Mouse (Mus musculus): ENCODE results near the gene Eif3l. TPM values are rescaled to one million over a fixed set of nuclear protein-coding genes. Genes with fewer than 3 reads are reported as not detected.
A peak's percentile ranks its signal among the peaks of the same experiment; 100 is the strongest.

Eif3l gene
- polyA plus RNA-seq, 1 experiment = 189 TPM

DNA sequence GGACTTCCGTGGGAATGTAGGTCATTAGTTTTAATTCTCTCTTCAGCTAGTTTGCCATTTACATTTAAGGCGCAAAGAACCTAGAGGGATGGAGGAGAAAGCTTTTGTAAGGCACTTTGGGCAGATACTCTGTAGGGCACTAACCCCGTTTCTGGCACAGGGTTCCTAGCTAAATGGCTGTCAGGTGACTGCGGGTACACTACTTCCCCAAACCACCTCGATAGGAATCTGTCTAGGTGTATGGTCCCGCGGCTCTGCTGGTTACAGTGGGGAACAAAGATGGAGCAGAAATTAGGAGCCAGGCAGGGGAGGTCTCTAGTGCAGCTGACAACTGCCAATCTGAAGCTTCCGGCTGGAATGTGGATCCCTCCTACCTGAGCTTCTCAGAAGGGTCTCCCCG lies 35.1 kb downstream of the Eif3l start:
- peak; percentile 2 for DNase-seq (ENCODE audit: low read depth)
- TF ChIP-seq POLR2A (IDR thresholded peaks at IDR 0.05; ENCODE audit: borderline replicate concordance, extremely low read depth, insufficient read depth, insufficient read length, poor library complexity, severe bottlenecking) (no peak), CTCF (IDR thresholded peaks at IDR 0.05; ENCODE audit: borderline replicate concordance, extremely low read depth, insufficient read depth, insufficient read length) (no peak)

DNA sequence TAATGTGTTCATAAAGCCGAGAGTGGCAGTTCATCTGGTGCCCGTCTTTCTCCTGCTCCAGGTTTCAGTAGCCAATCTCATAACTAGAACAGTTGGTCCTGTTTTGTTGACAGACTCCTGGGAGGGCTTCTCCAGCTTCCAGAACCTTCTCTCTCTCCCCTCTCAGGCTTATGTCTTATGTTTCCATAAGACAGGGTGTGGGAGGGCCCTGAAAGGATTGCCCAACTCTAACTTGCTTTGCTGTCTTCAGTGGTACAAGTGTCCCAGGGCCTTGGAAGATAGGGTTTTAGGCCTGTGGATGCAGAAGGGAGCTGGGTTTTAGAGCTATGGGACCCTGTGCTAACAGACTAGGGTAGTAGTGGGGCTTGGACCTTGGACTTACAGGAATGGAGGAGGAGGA lies 35.5 kb downstream of the Eif3l start:
- TF ChIP-seq CTCF (IDR thresholded peaks at IDR 0.05; ENCODE audit: borderline replicate concordance, extremely low read depth, insufficient read depth, insufficient read length) (no peak), POLR2A (IDR thresholded peaks at IDR 0.05; ENCODE audit: borderline replicate concordance, extremely low read depth, insufficient read depth, insufficient read length, poor library complexity, severe bottlenecking) (no peak)
- DNase-seq (ENCODE audit: low read depth) = no peak

DNA sequence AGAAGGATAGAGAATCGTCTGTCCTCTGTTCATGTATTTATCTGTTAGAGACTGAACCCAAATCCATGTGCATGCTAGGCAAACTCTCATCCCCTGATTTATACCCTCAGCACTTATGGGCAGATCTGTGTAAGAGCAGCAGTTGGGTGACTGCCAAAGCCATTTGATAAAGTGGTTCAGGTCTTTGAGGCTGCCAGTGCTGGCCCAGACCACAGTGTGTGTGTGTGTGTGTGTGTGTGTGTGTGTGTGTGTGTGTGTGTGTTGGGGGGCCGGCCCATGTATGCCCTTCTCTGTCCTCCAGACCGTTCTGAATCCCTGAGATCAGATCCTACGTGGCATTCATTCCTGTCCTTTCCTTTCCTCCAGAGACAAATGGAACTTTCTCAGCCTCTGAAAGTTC lies 36.8 kb downstream of the Eif3l start:
- TF ChIP-seq POLR2A (IDR thresholded peaks at IDR 0.05; ENCODE audit: borderline replicate concordance, extremely low read depth, insufficient read depth, insufficient read length, poor library complexity, severe bottlenecking) (no peak), CTCF (IDR thresholded peaks at IDR 0.05; ENCODE audit: borderline replicate concordance, extremely low read depth, insufficient read depth, insufficient read length) (no peak)
- peak; percentile 70 for DNase-seq (ENCODE audit: low read depth)

- no peak for TF ChIP-seq CTCF (IDR thresholded peaks at IDR 0.05; ENCODE audit: borderline replicate concordance, extremely low read depth, insufficient read depth, insufficient read length)
- DNase-seq (ENCODE audit: low read depth) = no peak
Measured at GRCm38 (mm10) chr15:79115276-79115675, 40.3 kb downstream of the Eif3l start.

DNA sequence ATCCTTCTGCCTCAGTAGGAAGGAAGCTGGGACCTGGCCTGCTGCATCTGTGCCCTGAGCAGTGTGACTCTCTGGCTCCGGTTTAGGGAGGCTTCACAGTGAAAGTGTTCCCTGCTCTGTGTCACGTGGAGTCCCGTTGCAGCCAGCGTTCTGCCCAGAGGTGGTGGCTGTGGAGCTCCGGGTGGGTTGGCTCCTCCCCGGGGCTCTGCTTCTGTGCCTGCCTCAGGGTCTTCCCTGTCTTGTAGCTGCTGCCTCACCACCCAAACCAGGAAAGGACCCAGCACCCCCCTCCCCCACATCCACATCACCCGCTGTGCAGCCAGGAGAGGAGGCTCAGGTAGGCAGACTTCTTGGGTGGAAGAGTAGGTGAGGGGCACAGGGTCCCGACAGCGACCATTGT lies 44.5 kb downstream of the Eif3l start:
- TF ChIP-seq CTCF (IDR thresholded peaks at IDR 0.05; ENCODE audit: borderline replicate concordance, extremely low read depth, insufficient read depth, insufficient read length) (no peak), POLR2A (IDR thresholded peaks at IDR 0.05; ENCODE audit: borderline replicate concordance, extremely low read depth, insufficient read depth, insufficient read length, poor library complexity, severe bottlenecking) (no peak)

GRCm38 (mm10) chr15:79122119-79122518 lies 47.1 kb downstream of the Eif3l start:
- no peak for DNase-seq (ENCODE audit: low read depth)
- TF ChIP-seq POLR2A (IDR thresholded peaks at IDR 0.05; ENCODE audit: borderline replicate concordance, extremely low read depth, insufficient read depth, insufficient read length, poor library complexity, severe bottlenecking) (no peak), CTCF (IDR thresholded peaks at IDR 0.05; ENCODE audit: borderline replicate concordance, extremely low read depth, insufficient read depth, insufficient read length) (no peak)

More for the DNA sequence above, 44.5 kb downstream of the Eif3l start:
- DNase-seq (ENCODE audit: low read depth) = no peak

GRCm38 (mm10) chr15:79122546-79122945 lies 47.6 kb downstream of the Eif3l start:
- DNase-seq (ENCODE audit: low read depth) = no peak
- TF ChIP-seq POLR2A (IDR thresholded peaks at IDR 0.05; ENCODE audit: borderline replicate concordance, extremely low read depth, insufficient read depth, insufficient read length, poor library complexity, severe bottlenecking) = no peak
- no peak for TF ChIP-seq CTCF (IDR thresholded peaks at IDR 0.05; ENCODE audit: borderline replicate concordance, extremely low read depth, insufficient read depth, insufficient read length)

DNA sequence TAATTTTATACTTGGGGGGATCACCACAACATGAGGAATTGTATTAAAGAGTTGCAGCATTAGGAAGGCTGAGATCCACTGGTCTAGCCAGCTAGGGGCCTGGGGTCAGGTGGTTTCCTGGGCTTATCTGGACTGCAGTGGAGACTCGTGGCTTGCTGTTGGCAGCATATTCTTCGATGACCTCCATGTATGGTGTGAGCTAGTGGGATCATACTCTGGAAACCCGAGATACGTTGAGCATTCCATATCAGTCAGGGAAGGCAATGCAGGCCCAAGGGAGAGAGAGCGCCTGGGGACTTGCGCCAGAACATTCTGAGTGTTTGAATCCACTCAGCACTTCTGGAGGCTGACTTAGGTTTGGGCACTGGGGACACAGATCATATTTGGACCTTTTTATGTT lies 48.8 kb downstream of the Eif3l start:
- DNase-seq (ENCODE audit: low read depth) = no peak
- TF ChIP-seq CTCF (IDR thresholded peaks at IDR 0.05; ENCODE audit: borderline replicate concordance, extremely low read depth, insufficient read depth, insufficient read length) = no peak
- no peak for TF ChIP-seq POLR2A (IDR thresholded peaks at IDR 0.05; ENCODE audit: borderline replicate concordance, extremely low read depth, insufficient read depth, insufficient read length, poor library complexity, severe bottlenecking)

DNA sequence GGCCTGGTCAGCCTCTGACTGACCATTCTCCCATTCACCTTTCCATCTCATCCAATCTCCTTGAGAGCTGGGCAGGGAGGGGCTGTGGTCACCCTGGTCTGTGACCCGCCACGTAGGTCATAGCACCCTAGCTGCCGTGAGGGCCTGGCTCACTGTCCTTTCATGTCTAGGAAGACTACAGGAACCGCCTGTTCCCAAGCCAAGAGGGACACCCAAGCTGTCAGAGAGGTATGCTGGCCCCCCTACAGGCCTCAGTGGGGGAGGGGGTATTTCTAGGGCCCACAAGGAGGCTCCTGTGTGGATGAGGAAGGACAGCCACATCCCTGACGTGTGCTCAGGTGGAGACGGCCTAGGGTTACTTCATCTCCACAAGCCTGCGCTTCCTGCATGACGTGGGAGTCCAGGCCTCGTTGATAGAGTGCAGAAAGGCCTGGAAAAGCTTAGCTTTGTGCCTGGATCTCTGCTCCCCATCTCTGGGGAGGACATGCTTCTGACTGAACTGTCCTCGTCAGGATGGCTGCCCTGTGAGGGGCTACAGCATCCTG lies 49.4 kb downstream of the Eif3l start:
- TF ChIP-seq CTCF (IDR thresholded peaks at IDR 0.05; ENCODE audit: borderline replicate concordance, extremely low read depth, insufficient read depth, insufficient read length) = no peak
- no peak for TF ChIP-seq POLR2A (IDR thresholded peaks at IDR 0.05; ENCODE audit: borderline replicate concordance, extremely low read depth, insufficient read depth, insufficient read length, poor library complexity, severe bottlenecking)
- DNase-seq (ENCODE audit: low read depth) = no peak

DNA sequence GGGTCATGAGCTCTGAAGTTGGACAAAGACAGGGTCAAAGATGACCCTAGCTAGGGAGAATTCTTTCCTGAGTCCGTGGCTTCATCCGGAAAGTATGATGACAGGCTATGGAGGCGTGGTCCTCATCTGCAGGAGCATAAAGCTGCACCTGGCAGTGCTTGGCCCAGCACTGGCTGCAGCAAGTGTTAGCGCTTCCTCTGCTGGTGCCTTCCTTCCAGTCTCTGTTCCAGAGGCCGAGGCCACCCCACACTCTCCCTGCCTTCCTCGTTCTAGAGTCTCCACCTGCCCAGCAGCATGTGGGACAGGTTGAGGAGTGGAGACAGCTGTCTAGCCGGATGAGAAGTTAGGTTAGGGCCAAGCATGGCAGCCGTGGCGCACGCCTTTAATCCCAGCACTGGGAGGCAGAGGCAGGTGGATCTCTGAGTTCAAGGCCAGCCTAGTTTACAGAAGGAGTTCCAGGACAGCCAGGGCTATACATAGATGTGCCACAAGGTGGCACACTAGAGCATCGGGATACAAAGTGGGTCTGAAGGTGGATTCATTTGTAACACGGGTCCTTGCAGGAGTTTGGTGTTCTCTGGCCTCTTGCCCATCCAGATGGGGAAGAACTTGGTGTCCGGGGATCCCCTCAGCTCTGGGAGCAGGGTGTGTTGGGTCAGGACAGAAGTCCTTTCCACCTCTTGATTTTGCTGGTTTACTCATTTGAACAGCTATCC lies 51.4 kb downstream of the Eif3l start:
- TF ChIP-seq CTCF (IDR thresholded peaks at IDR 0.05; ENCODE audit: borderline replicate concordance, extremely low read depth, insufficient read depth, insufficient read length) = peak; percentile 66; the same call in 1 of the 2 replicates
- no peak for TF ChIP-seq POLR2A (IDR thresholded peaks at IDR 0.05; ENCODE audit: borderline replicate concordance, extremely low read depth, insufficient read depth, insufficient read length, poor library complexity, severe bottlenecking)
- DNase-seq (ENCODE audit: low read depth) = peak; percentile 36

DNA sequence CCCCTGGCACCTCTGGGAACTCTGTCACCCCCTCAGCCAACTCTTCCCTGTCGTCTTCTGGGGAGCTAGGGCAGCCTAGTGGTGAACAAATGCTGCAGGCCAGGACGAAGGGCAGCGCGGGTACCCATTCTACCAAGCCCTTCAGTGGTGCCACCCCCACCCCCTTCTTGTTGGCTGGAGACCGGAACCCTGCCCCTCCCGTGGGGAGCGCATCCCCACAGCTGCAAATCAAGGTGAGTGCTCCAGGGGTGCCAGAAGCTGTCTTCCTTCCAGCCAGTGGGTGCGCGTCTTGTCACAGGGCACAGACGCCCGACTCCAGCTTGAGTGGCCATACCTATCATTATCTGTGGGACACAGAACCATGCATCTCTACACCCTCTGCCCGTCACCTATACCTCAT lies 52.1 kb downstream of the Eif3l start:
- DNase-seq (ENCODE audit: low read depth) = no peak
- no peak for TF ChIP-seq POLR2A (IDR thresholded peaks at IDR 0.05; ENCODE audit: borderline replicate concordance, extremely low read depth, insufficient read depth, insufficient read length, poor library complexity, severe bottlenecking)

- DNase-seq (ENCODE audit: low read depth) = no peak
Measured at GRCm38 (mm10) chr15:79128208-79128607, 53.2 kb downstream of the Eif3l start.

More at GRCm38 (mm10) chr15:79128208-79128607, 53.2 kb downstream of the Eif3l start:
- TF ChIP-seq POLR2A (IDR thresholded peaks at IDR 0.05; ENCODE audit: borderline replicate concordance, extremely low read depth, insufficient read depth, insufficient read length, poor library complexity, severe bottlenecking) = no peak
- peak; percentile 45; the same call in 1 of the 2 replicates for TF ChIP-seq CTCF (IDR thresholded peaks at IDR 0.05; ENCODE audit: borderline replicate concordance, extremely low read depth, insufficient read depth, insufficient read length)

Data from brain, embryonic 14.5 days (tissue).